Mouse (Mus musculus) myocyte (in vitro differentiated cells): Measurements from ENCODE around the gene Slc22a2. TPM values are rescaled to one million over a fixed set of nuclear protein-coding genes. Genes with fewer than 3 reads are reported as not detected.
"Not testable (repeated sequence)": the region's sequence is repeated elsewhere in the genome, so short reads cannot be mapped to it uniquely, and the experiment has no call there.

ENCODE experiments used
- H3K27me3 ChIP-seq: one replicate; pipeline ENCODE4 v1.6.1; 2011; ENCODE audit not compliant: control insufficient read depth, insufficient read depth, insufficient read length
- H3K36me3 ChIP-seq: one replicate; pipeline ENCODE4 v1.6.1; 2011; ENCODE audit not compliant: control insufficient read depth, insufficient read depth
- H3K4me2 ChIP-seq: one replicate; pipeline ENCODE4 v1.6.1; 2011; ENCODE audit warnings: low read depth, control low read depth
- H3K4me3 ChIP-seq: one replicate; pipeline ENCODE4 v1.5.1; 2011; ENCODE audit warnings: mild to moderate bottlenecking, control low read depth, moderate library complexity
- H3K79me2 ChIP-seq: one replicate; pipeline ENCODE4 v1.6.1; 2011; ENCODE audit not compliant: control insufficient read depth, insufficient read depth
- H3ac ChIP-seq: one replicate; pipeline ENCODE4 v1.6.1; 2011; ENCODE audit not compliant: control insufficient read depth, insufficient read length
- CEBPB ChIP-seq: IDR thresholded peaks from 2 replicates; pipeline ENCODE4 v1.6.1; 2011; ENCODE audit warnings: mild to moderate bottlenecking, moderate library complexity; ENCODE audit not compliant: poor library complexity, insufficient read depth, severe bottlenecking
- E2F4 ChIP-seq: IDR thresholded peaks from one replicate; pipeline ENCODE4 v1.6.1; 2011; ENCODE audit warnings: mild to moderate bottlenecking, control low read depth, moderate library complexity; ENCODE audit not compliant: insufficient read depth
- MAX ChIP-seq: IDR thresholded peaks from one replicate; pipeline ENCODE4 v1.6.1; 2011; ENCODE audit warnings: low read depth, mild to moderate bottlenecking, control low read depth
- MYOD1 ChIP-seq, 3 experiments: IDR thresholded peaks; one replicate each; pipeline ENCODE4 v1.6.1; 2011; ENCODE audit warnings: control low read depth in 2 of 3, low read depth in 2 of 3, mild to moderate bottlenecking in 2 of 3, moderate library complexity in 1 of 3; ENCODE audit not compliant: insufficient read length in 2 of 3, control insufficient read depth in 1 of 3
- MYOG ChIP-seq, 3 experiments: IDR thresholded peaks; one replicate each; pipeline ENCODE4 v1.6.1; 2011; ENCODE audit warnings: control low read depth in 2 of 3, low read depth in 2 of 3, mild to moderate bottlenecking in 2 of 3; ENCODE audit not compliant: insufficient read length in 2 of 3, control insufficient read depth in 1 of 3, insufficient read depth in 1 of 3
- POLR2A ChIP-seq: IDR thresholded peaks from one replicate; pipeline ENCODE4 v1.6.1; 2011; ENCODE audit warnings: low read depth, mild to moderate bottlenecking, control low read depth, moderate library complexity; ENCODE audit not compliant: insufficient read length
- POLR2AphosphoS2 ChIP-seq: IDR thresholded peaks from one replicate; pipeline ENCODE4 v1.6.1; 2011; ENCODE audit warnings: low read depth, control low read depth; ENCODE audit not compliant: insufficient read length
- SRF ChIP-seq: IDR thresholded peaks from one replicate; pipeline ENCODE4 v1.6.1; 2011; ENCODE audit warnings: low read depth; ENCODE audit not compliant: control insufficient read depth, insufficient read length
- TCF12 ChIP-seq: IDR thresholded peaks from one replicate; pipeline ENCODE4 v1.6.1; 2011; ENCODE audit warnings: mild to moderate bottlenecking, control low read depth; ENCODE audit not compliant: poor library complexity, insufficient read depth, severe bottlenecking
- TCF3 ChIP-seq: IDR thresholded peaks from one replicate; pipeline ENCODE4 v1.6.1; 2011; ENCODE audit warnings: low read depth, control low read depth; ENCODE audit not compliant: insufficient read length
- USF1 ChIP-seq: IDR thresholded peaks from one replicate; pipeline ENCODE4 v1.6.1; 2011; ENCODE audit warnings: low read depth, mild to moderate bottlenecking, control low read depth, moderate library complexity
- polyA plus RNA-seq: library from polyadenylated mRNA; unstranded; fragments of >200 nt; fragmentation: generic; extraction: Trizol; gene quantifications from one replicate; pipeline ENCODE4 v1.2.1, GENCODE M21; 2012; ENCODE audit warnings: missing spikeins

Slc22a2 gene
- polyA plus RNA-seq, 1 experiment: not detected

GRCm38 (mm10) chr17:12673871-12674270 lies 89.9 kb downstream of the Slc22a2 start:
- Histone ChIP-seq H3K27me3 (no peaks in the 10 kb centered on the region), H3K4me2 (no peak overlapping the region), H3K79me2 (no peaks in the 10 kb centered on the region), H3K4me3 (no peak overlapping the region), H3K36me3 (no peaks in the 10 kb centered on the region), H3ac (no peak overlapping the region)
- TF ChIP-seq SRF (no peak), CEBPB (no peak), TCF3 (no peak), MYOG (IDR thresholded peaks at IDR 0.05; ENCODE audit: control insufficient read depth in 1 of 3, insufficient read depth in 1 of 3, insufficient read length in 2 of 3, low read depth in 2 of 3) (no peak), USF1 (no peak), POLR2A (no peak), POLR2AphosphoS2 (no peak), MAX (no peak), TCF12 (no peak), MYOD1 (IDR thresholded peaks at IDR 0.05; ENCODE audit: control insufficient read depth in 1 of 3, insufficient read length in 2 of 3, low read depth in 2 of 3) (no peak)

- H3K36me3 ChIP-seq, H3K79me2 ChIP-seq, H3ac ChIP-seq, H3K4me2 ChIP-seq, H3K27me3 ChIP-seq, H3K4me3 ChIP-seq: not testable (repeated sequence)
Observed at GRCm38 (mm10) chr17:12674980-12675379, 91.0 kb downstream of the Slc22a2 start.

GRCm38 (mm10) chr17:12675646-12676045 lies 91.7 kb downstream of the Slc22a2 start, which contains the start of gene Slc22a1:
Gene Slc22a1 (minus strand): TSS chr17:12675829.
- H3K4me2 ChIP-seq: no peak within 1 kb of the TSS
- H3K36me3 ChIP-seq: no peaks in the 10 kb centered on the region
- H3K27me3 ChIP-seq: no peaks in the 10 kb centered on the region
- H3ac ChIP-seq: no peak within 1 kb of the TSS
- TF ChIP-seq USF1 (no peak), TCF12 (no peak)
- no peaks in the 10 kb centered on the region for H3K79me2 ChIP-seq
- no peak within 1 kb of the TSS for H3K4me3 ChIP-seq

GRCm38 (mm10) chr17:12677139-12677538 lies 93.2 kb downstream of the Slc22a2 start:
- Histone ChIP-seq H3K36me3 (no peaks in the 10 kb centered on the region), H3ac (no peak overlapping the region), H3K79me2 (no peaks in the 10 kb centered on the region), H3K4me3 (no peak overlapping the region), H3K27me3 (no peaks in the 10 kb centered on the region), H3K4me2 (no peak overlapping the region)
- no peak for TF ChIP-seq E2F4
- no peak for TF ChIP-seq POLR2AphosphoS2
- TF ChIP-seq TCF3: no peak
- TF ChIP-seq CEBPB: no peak
- no peak for TF ChIP-seq MYOG (IDR thresholded peaks at IDR 0.05; ENCODE audit: control insufficient read depth in 1 of 3, insufficient read depth in 1 of 3, insufficient read length in 2 of 3, low read depth in 2 of 3)
- no peak for TF ChIP-seq MAX
- TF ChIP-seq SRF: no peak

Other genes with a start within 250 kb of the Slc22a2 start
- not detected for gene Plg, start 205.5 kb upstream of the Slc22a2 start, polyA plus RNA-seq
- gene Slc22a3, start 76.4 kb upstream of the Slc22a2 start, polyA plus RNA-seq: not detected
- gene Slc22a1, start 91.7 kb downstream of the Slc22a2 start, polyA plus RNA-seq: not detected
- gene Igf2r, start 185.5 kb downstream of the Slc22a2 start, polyA plus RNA-seq: 21.6 TPM